Mouse (Mus musculus) liver, embryonic 14.5 days (tissue): ENCODE results near the gene Tnrc6c.

Experiments used
- CTCF ChIP-seq: IDR thresholded peaks from 2 replicates; pipeline ENCODE4 v1.5.1; 2016; ENCODE audit warnings: antibody characterized with exemption, low read depth, control low read depth
- EP300 ChIP-seq: IDR thresholded peaks from 2 replicates; pipeline ENCODE4 v1.6.1; 2016; ENCODE audit warnings: antibody characterized with exemption, low read depth

DNA sequence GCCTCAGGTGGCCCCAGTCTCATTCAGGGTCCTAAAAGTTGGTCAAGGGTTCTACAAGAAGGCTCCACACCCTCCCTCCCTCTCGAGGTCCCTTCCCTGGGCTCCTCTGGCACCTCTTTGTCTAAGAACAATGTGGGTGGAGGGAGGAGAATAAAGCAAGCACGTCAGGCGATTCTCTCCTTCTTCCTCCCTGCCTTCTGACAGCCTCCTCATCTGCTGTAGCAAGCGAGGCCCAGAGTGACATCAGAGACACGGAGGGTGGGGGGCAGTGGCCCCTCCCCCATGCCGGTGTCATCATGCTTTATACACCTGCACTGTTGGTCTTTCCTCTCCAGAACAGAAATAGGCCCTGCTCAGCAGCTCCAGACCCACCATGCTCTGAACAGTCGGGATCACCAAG lies 45.1 kb upstream of the Tnrc6c start:
- TF ChIP-seq CTCF, result no peak
- TF ChIP-seq EP300, result no peak
